Mouse (Mus musculus) forebrain, embryonic 16.5 days (tissue): ENCODE measurements at regions not wholly inside any gene's neighbourhood (a gene's known extent, or its start where the extent isn't known, plus 50 kb on each side); places are given as distances from the start of the nearest gene placed in this dataset.
A peak's percentile ranks its signal among the peaks of the same experiment; 100 is the strongest.

Experiments used
- ATAC-seq: fragments of 200-750 bp; cut with Nextera tagmentation; 2 replicates; pipeline ENCODE4 v1.8.0; 2017; ENCODE audit warnings: mild to moderate bottlenecking, moderate library complexity
- H3K27ac ChIP-seq: fragments of 300-500 bp; sonication (generic); 2 replicates; pipeline ENCODE4 v1.5.1; 2014; ENCODE audit warnings: low read length, control low read depth
- H3K27me3 ChIP-seq: fragments of 300-500 bp; sonication (generic); replicated peaks from 2 replicates; pipeline ENCODE4 v1.6.1; 2014; ENCODE audit warnings: low read length; ENCODE audit not compliant: control insufficient read depth, insufficient read depth
- H3K36me3 ChIP-seq: fragments of 300-500 bp; sonication (generic); 2 replicates; pipeline ENCODE4 v1.6.1; 2014; ENCODE audit not compliant: control insufficient read depth, insufficient read depth
- H3K4me1 ChIP-seq: fragments of 300-500 bp; sonication (generic); replicated peaks from 2 replicates; pipeline ENCODE4 v1.6.1; 2014; ENCODE audit warnings: low read length; ENCODE audit not compliant: control insufficient read depth, insufficient read depth
- H3K4me2 ChIP-seq: fragments of 300-500 bp; sonication (generic); 2 replicates; pipeline ENCODE4 v1.6.1; 2014; ENCODE audit warnings: mild to moderate bottlenecking, low read length, control low read depth
- H3K4me3 ChIP-seq: fragments of 300-500 bp; sonication (generic); replicated peaks from 2 replicates; pipeline ENCODE4 v1.5.1; 2014; ENCODE audit warnings: mild to moderate bottlenecking, low read length, control low read depth
- H3K9ac ChIP-seq: fragments of 300-500 bp; sonication (generic); replicated peaks from 2 replicates; pipeline ENCODE4 v1.6.1; 2014; ENCODE audit warnings: low read depth, low read length, control low read depth
- H3K9me3 ChIP-seq: fragments of 300-500 bp; sonication (generic); 2 replicates; pipeline ENCODE4 v1.6.1; 2016; ENCODE audit warnings: low read length; ENCODE audit not compliant: control insufficient read depth
- WGBS: fragments of 180-500 bp; shearing (Covaris S2); extraction: QIAGEN DNeasy Blood & Tissue Kit; methylation state at CpG from one replicate; pipeline ENCODE4 v1.1.7; 2014; 5-methylcytosine and 5-hydroxymethylcytosine counted together

GRCm38 (mm10) chr3:56859841-56860240 lies 441.9 kb downstream of the Tm4sf1 start:
- Histone ChIP-seq H3K36me3 (no peaks in the 10 kb centered on the region), H3K4me2 (no peak overlapping the region), H3K4me1 (no peaks in the 10 kb centered on the region), H3K27me3 (no peaks in the 10 kb centered on the region), H3K4me3 (no peak overlapping the region), H3K27ac (peak overlapping the region; percentile 60), H3K9me3 (no peaks in the 10 kb centered on the region), H3K9ac (no peak overlapping the region)
- 77% methylated on average over 9 of the region's 9 CpGs for WGBS
- ATAC-seq = peak; percentile 80

- H3K27ac ChIP-seq = no peak overlapping the region
- WGBS = 72% methylated on average over 1 of the region's 1 CpGs
- no peak overlapping the region for H3K4me2 ChIP-seq
- no peaks in the 10 kb centered on the region for H3K36me3 ChIP-seq
- no peak overlapping the region for H3K9ac ChIP-seq
- H3K9me3 ChIP-seq = no peaks in the 10 kb centered on the region
- H3K4me1 ChIP-seq = peaks cover 8% of the 10 kb centered on the region
- 0 out of 2 replicates have a peak, but pooled peaks have one; percentile 33 for ATAC-seq
- no peak overlapping the region for H3K4me3 ChIP-seq
- H3K27me3 ChIP-seq = no peaks in the 10 kb centered on the region
Observed at GRCm38 (mm10) chr3:56845462-56845770, 456.4 kb downstream of the Tm4sf1 start.

GRCm38 (mm10) chr3:56844681-56845461 lies 456.9 kb downstream of the Tm4sf1 start:
- peak overlapping the region; percentile 31 for H3K4me2 ChIP-seq
- no peaks in the 10 kb centered on the region for H3K36me3 ChIP-seq
- H3K9ac ChIP-seq = no peak overlapping the region
- H3K9me3 ChIP-seq = no peaks in the 10 kb centered on the region
- WGBS = 6% methylated on average over 6 of the region's 6 CpGs
- H3K27ac ChIP-seq = peak overlapping the region; percentile 53
- ATAC-seq = peak; percentile 94
- H3K4me1 ChIP-seq = peaks cover 8% of the 10 kb centered on the region
- H3K4me3 ChIP-seq = no peak overlapping the region
- no peaks in the 10 kb centered on the region for H3K27me3 ChIP-seq

GRCm38 (mm10) chr3:56837176-56837575 lies 464.6 kb downstream of the Tm4sf1 start:
- Histone ChIP-seq H3K27me3 (no peaks in the 10 kb centered on the region), H3K27ac (no peak overlapping the region), H3K4me3 (no peak overlapping the region), H3K36me3 (no peaks in the 10 kb centered on the region), H3K9me3 (no peaks in the 10 kb centered on the region), H3K4me1 (no peaks in the 10 kb centered on the region; the same call in 1 of the 2 replicates), H3K4me2 (no peak overlapping the region), H3K9ac (no peak overlapping the region)
- 88% methylated on average over 3 of the region's 3 CpGs for WGBS
- no peak for ATAC-seq

GRCm38 (mm10) chr3:56830315-56831097 lies 471.3 kb downstream of the Tm4sf1 start:
- Histone ChIP-seq H3K27ac (peak overlapping the region; percentile 65), H3K36me3 (no peaks in the 10 kb centered on the region), H3K4me2 (no peak overlapping the region), H3K9ac (no peak overlapping the region), H3K9me3 (no peaks in the 10 kb centered on the region), H3K4me3 (no peak overlapping the region), H3K4me1 (no peaks in the 10 kb centered on the region), H3K27me3 (no peaks in the 10 kb centered on the region)
- 44% methylated on average over 4 of the region's 4 CpGs for WGBS
- peak; percentile 93 for ATAC-seq

GRCm38 (mm10) chr3:56824157-56824556 lies 477.6 kb downstream of the Tm4sf1 start:
- Histone ChIP-seq H3K36me3 (no peaks in the 10 kb centered on the region), H3K27ac (no peak overlapping the region)

GRCm38 (mm10) chr3:56810548-56811071 lies 491.2 kb downstream of the Tm4sf1 start:
- no peak overlapping the region for H3K4me2 ChIP-seq
- no peak overlapping the region for H3K4me3 ChIP-seq
- no peak for ATAC-seq
- WGBS = 63% methylated on average over 1 of the region's 1 CpGs
- no peaks in the 10 kb centered on the region for H3K4me1 ChIP-seq
- no peaks in the 10 kb centered on the region for H3K9me3 ChIP-seq
- H3K9ac ChIP-seq = no peak overlapping the region
- no peaks in the 10 kb centered on the region for H3K27me3 ChIP-seq
- no peaks in the 10 kb centered on the region for H3K36me3 ChIP-seq
- no peak overlapping the region for H3K27ac ChIP-seq

More at GRCm38 (mm10) chr3:56824157-56824556, 477.6 kb downstream of the Tm4sf1 start:
- Histone ChIP-seq H3K4me3 (no peak overlapping the region), H3K9ac (no peak overlapping the region), H3K9me3 (no peaks in the 10 kb centered on the region), H3K4me2 (no peak overlapping the region), H3K27me3 (no peaks in the 10 kb centered on the region), H3K4me1 (no peaks in the 10 kb centered on the region)
- WGBS = 41% methylated on average over 4 of the region's 4 CpGs
- peak; percentile 78 for ATAC-seq

GRCm38 (mm10) chr3:56793054-56793453 lies 508.7 kb downstream of the Tm4sf1 start:
- no peak overlapping the region for H3K4me3 ChIP-seq
- no peaks in the 10 kb centered on the region for H3K27me3 ChIP-seq
- no peak overlapping the region for H3K4me2 ChIP-seq
- no peak overlapping the region for H3K9ac ChIP-seq
- H3K36me3 ChIP-seq = no peaks in the 10 kb centered on the region
- H3K9me3 ChIP-seq = no peaks in the 10 kb centered on the region
- no peak for ATAC-seq
- H3K27ac ChIP-seq = no peak overlapping the region
- no peaks in the 10 kb centered on the region for H3K4me1 ChIP-seq
- WGBS = 70% methylated on average over 1 of the region's 1 CpGs

- 34% methylated on average over 3 of the region's 3 CpGs for WGBS
- H3K27ac ChIP-seq = peak overlapping the region; percentile 26; the same call in 1 of the 2 replicates
- ATAC-seq = peak; percentile 63
Observed at GRCm38 (mm10) chr3:56789155-56789554, 512.6 kb downstream of the Tm4sf1 start.

More at GRCm38 (mm10) chr3:56789155-56789554, 512.6 kb downstream of the Tm4sf1 start:
- Histone ChIP-seq H3K9ac (no peak overlapping the region), H3K4me2 (no peak overlapping the region), H3K27me3 (no peaks in the 10 kb centered on the region), H3K4me1 (no peaks in the 10 kb centered on the region), H3K4me3 (no peak overlapping the region), H3K9me3 (no peaks in the 10 kb centered on the region), H3K36me3 (no peaks in the 10 kb centered on the region)
